Mouse (Mus musculus): ENCODE results near the gene Spib. TPM values are rescaled to one million over a fixed set of nuclear protein-coding genes. Genes with fewer than 3 reads are reported as not detected.
A peak's percentile ranks its signal among the peaks of the same experiment; 100 is the strongest.

Gene Spib
- polyA plus RNA-seq (2016; fragmentation: Nextera tagmentation; extraction: Ambion mirVana): 0.08 and 0.10 TPM in 2 replicates

DNA sequence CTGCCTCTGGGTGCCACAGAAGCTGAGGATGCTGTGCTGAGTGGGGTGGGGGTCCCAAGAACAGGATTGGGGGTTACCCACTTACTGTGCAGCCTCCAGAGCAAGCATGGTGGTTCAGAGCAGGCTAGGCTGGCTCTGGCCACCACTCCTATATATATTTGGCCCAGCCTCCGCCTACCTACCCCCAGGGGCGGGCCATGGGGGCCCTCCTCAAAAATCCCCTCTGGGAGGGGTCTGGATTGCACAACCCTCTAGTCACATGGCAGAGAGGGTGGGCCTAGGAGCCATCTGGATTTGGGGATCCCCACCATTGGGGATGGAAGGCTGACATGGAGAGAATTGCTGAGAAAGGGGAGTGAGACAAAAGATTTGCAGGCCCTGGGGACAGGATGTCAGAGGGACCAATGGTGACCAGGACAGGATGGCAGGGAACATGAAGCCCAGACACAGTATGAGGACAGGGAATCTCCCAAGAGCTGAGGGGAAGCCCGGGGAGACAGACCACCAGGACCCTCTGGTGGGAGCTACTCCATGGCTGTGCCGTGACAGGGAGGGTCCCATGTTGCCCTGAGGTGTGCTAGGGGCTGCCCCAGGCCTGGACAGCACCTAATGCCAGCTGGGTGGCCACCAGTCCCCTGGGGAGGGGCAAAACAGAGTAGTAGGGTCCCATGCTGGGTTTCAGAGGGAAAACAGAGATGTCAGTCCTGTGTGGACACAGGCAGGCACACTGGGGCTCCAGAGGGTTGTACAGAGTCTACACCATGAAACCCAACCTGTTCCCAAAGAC is at the start of gene Spib:
Gene Spib (minus strand): TSS at position 126 of the 787 bp plus-strand sequence.
- no peaks in the 10 kb centered on the region for H3K9me3 ChIP-seq (replicated peaks)
- peaks cover 8% of the 10 kb centered on the region for H3K4me1 ChIP-seq
- ATAC-seq (ENCODE audit: low FRiP score): no peak
- 81% methylated on average over 4 of the region's 4 CpGs for WGBS
- 0 out of 2 replicates have a peak within 1 kb of the TSS, but pooled peaks have one; percentile 9 for H3K9ac ChIP-seq
- peaks cover 43% of the 10 kb centered on the region for H3K36me3 ChIP-seq
- H3K27ac ChIP-seq: no peak within 1 kb of the TSS
- no peak within 1 kb of the TSS for H3K4me3 ChIP-seq
- H3K27me3 ChIP-seq: peaks cover 24% of the 10 kb centered on the region
- no peak within 1 kb of the TSS for H3K4me2 ChIP-seq (replicated peaks)

DNA sequence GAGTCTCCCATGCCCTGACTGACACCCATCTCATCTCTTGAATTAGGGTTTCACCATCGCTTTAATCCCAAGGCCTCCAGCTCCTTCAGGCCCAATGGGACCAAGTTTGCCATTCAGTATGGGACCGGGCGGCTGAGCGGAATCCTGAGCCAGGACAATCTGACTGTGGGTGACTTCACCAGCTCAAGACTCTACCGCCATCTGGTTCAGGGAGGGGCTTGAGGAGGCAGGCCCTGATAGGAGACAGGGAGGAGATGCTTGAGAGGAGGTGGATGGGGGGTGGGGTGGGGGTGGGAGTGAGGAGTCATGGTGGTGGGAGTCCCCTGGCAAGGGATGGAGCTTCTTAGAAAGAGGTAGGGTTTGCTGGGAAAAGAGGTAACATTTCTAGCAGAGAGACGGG is 49.8 kb upstream of the Spib start:
- H3K27me3 ChIP-seq: peaks cover 9% of the 10 kb centered on the region
- no peak overlapping the region for H3K27ac ChIP-seq
- no peak overlapping the region for H3K9ac ChIP-seq
- 0 out of 2 replicates have a peak, but pooled peaks cover 4% of the 10 kb centered on the region for H3K9me3 ChIP-seq (replicated peaks)
- no peaks in the 10 kb centered on the region for H3K4me1 ChIP-seq
- no peak overlapping the region for H3K4me2 ChIP-seq (replicated peaks)
- no peaks in the 10 kb centered on the region for H3K36me3 ChIP-seq
- ATAC-seq (ENCODE audit: low FRiP score): no peak
- H3K4me3 ChIP-seq: no peak overlapping the region
- 83% methylated on average over 6 of the region's 6 CpGs for WGBS

GRCm38 (mm10) chr7:44576333-44576844 is 44.5 kb upstream of the Spib start:
- H3K9me3 ChIP-seq (replicated peaks): 0 out of 2 replicates have a peak, but pooled peaks cover 4% of the 10 kb centered on the region
- no peak overlapping the region for H3K27ac ChIP-seq
- 50% methylated on average over 5 of the region's 5 CpGs for WGBS
- no peak overlapping the region for H3K9ac ChIP-seq
- H3K4me2 ChIP-seq (replicated peaks): no peak overlapping the region
- no peak overlapping the region for H3K4me3 ChIP-seq
- no peaks in the 10 kb centered on the region for H3K27me3 ChIP-seq
- H3K36me3 ChIP-seq: no peaks in the 10 kb centered on the region
- no peak for ATAC-seq (ENCODE audit: low FRiP score)
- no peaks in the 10 kb centered on the region; the same call in 1 of the 2 replicates for H3K4me1 ChIP-seq

DNA sequence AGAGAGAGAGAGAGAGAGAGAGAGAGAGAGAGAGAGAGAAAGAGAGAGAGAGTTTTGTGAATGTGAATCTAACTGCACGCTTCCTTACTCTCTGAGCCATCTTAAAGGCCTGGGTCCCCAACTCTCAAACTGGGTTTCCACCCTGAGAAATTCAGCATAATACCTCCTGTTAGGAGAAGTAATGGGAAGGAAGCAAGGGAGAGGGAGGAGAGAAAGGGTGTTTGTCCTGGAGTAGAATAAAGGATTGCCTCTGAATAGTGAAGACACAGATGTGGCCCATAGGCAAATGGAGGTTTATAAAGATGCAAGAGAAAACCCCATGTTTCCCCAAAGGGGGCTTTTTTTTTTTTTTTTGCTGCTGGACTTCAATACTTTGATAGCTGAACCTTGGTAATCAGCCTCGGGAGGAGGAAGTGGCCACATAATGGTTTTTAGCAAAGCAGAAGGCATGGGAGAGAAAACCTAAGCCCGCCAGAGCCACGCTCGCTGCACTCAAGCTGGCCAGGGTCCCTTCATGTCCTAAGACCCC is 41.1 kb upstream of the Spib start:
- Histone ChIP-seq H3K4me2 (replicated peaks) (no peak overlapping the region), H3K9ac (no peak overlapping the region), H3K27ac (no peak overlapping the region), H3K27me3 (no peaks in the 10 kb centered on the region), H3K9me3 (replicated peaks) (no peaks in the 10 kb centered on the region), H3K36me3 (no peaks in the 10 kb centered on the region), H3K4me1 (no peaks in the 10 kb centered on the region; the same call in 1 of the 2 replicates), H3K4me3 (no peak overlapping the region)
- no peak for ATAC-seq (ENCODE audit: low FRiP score)
- WGBS: 76% methylated on average over 5 of the region's 5 CpGs

- no peak for ATAC-seq (ENCODE audit: low FRiP score)
- no peaks in the 10 kb centered on the region for H3K27me3 ChIP-seq
- no peak within 1 kb of the TSS for H3K4me2 ChIP-seq (replicated peaks)
- H3K9me3 ChIP-seq (replicated peaks): no peaks in the 10 kb centered on the region
- H3K4me3 ChIP-seq: no peak within 1 kb of the TSS
- 35% methylated on average over 7 of the region's 7 CpGs for WGBS
- no peak within 1 kb of the TSS for H3K9ac ChIP-seq
- H3K36me3 ChIP-seq: no peaks in the 10 kb centered on the region
- no peaks in the 10 kb centered on the region; the same call in 1 of the 2 replicates for H3K4me1 ChIP-seq
- H3K27ac ChIP-seq: no peak within 1 kb of the TSS
Measured at GRCm38 (mm10) chr7:44572213-44572701, 40.4 kb upstream of the Spib start, which contains the start of gene Napsa. Napsa (plus strand) TSS chr7:44572380.

- H3K27ac ChIP-seq: no peak overlapping the region
- no peak overlapping the region for H3K9ac ChIP-seq
- no peak overlapping the region for H3K4me2 ChIP-seq (replicated peaks)
- no peaks in the 10 kb centered on the region for H3K27me3 ChIP-seq
- no peaks in the 10 kb centered on the region for H3K9me3 ChIP-seq (replicated peaks)
- no peak overlapping the region for H3K4me3 ChIP-seq
- H3K36me3 ChIP-seq: no peaks in the 10 kb centered on the region
- WGBS: 30% methylated on average over 4 of the region's 4 CpGs
- no peaks in the 10 kb centered on the region; the same call in 1 of the 2 replicates for H3K4me1 ChIP-seq
- ATAC-seq (ENCODE audit: low FRiP score): no peak
Measured at GRCm38 (mm10) chr7:44571811-44572210, 39.9 kb upstream of the Spib start.

DNA sequence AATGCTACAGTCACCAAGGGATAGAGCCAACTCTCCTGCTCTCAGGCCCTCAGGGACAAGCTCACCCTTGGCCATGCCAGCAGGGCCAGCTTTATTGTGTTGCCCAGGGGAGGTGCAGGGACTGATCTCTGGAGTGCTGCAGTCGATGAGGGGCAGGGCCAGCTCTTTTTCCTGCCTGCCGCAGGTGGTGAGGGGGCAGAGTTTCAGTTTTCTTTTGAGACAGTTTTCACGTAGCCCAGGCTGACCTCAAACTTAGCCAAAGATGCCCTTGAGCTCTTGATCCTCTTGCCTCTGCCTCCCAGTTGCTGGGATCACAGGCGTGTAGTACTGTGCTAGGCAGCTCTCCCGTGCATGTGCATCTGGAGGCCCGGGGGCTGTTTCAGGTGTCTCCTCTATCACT is 39.1 kb upstream of the Spib start:
- H3K9ac ChIP-seq: no peak overlapping the region
- H3K27ac ChIP-seq: no peak overlapping the region
- H3K4me1 ChIP-seq: no peaks in the 10 kb centered on the region; the same call in 1 of the 2 replicates
- 83% methylated on average over 6 of the region's 6 CpGs for WGBS
- no peak overlapping the region for H3K4me2 ChIP-seq (replicated peaks)
- H3K36me3 ChIP-seq: no peaks in the 10 kb centered on the region
- ATAC-seq (ENCODE audit: low FRiP score): no peak
- H3K9me3 ChIP-seq (replicated peaks): no peaks in the 10 kb centered on the region
- no peaks in the 10 kb centered on the region for H3K27me3 ChIP-seq
- H3K4me3 ChIP-seq: no peak overlapping the region

DNA sequence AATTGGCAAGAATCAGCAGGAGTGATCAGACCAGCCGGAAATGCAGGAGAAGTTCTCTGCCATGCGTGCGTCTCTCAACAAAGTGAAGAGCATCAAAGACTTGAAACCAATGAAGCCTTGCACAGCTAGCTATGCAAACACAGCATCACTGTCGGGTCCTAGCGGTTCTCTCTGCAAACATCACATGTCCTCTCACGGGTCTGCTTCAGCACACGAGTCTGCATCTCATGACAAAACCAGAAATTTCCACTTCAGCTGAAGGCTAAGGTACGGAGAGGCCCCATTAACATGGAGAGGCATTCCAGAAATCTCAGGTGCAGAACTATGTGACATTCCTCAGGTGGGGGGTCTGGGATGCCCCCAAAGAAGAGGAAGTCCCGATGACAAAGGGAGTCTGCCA is 36.9 kb upstream of the Spib start:
- Histone ChIP-seq H3K9me3 (replicated peaks) (no peaks in the 10 kb centered on the region), H3K4me1 (no peaks in the 10 kb centered on the region; the same call in 1 of the 2 replicates), H3K27me3 (no peaks in the 10 kb centered on the region), H3K4me3 (no peak overlapping the region), H3K9ac (no peak overlapping the region; the same call in 1 of the 2 replicates), H3K36me3 (no peaks in the 10 kb centered on the region), H3K4me2 (replicated peaks) (no peak overlapping the region), H3K27ac (no peak overlapping the region)
- WGBS: 76% methylated on average over 9 of the region's 9 CpGs
- no peak for ATAC-seq (ENCODE audit: low FRiP score)

DNA sequence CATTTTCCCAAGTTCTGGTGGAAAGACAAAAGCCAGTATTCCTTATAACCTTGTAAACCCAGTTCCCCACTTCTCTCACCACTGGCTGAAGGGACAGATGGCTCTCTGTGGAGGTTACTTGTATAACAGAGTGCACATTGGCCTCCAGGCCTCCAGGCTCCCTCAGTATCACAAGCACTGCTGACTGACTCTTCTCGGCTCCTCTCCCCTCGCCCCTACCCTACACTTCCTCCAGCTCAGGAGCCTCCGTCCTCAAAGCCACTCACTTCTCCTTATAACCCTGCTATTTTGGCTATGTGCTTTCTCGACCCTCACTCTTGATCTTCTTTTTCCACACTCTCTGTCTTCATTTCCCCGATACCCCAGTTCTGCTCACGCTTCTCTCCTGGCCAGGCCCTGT is 33.5 kb upstream of the Spib start:
- Histone ChIP-seq H3K4me2 (replicated peaks) (no peak overlapping the region), H3K4me1 (no peaks in the 10 kb centered on the region), H3K4me3 (no peak overlapping the region), H3K27me3 (no peaks in the 10 kb centered on the region; the same call in 1 of the 2 replicates), H3K9me3 (replicated peaks) (no peaks in the 10 kb centered on the region), H3K27ac (no peak overlapping the region), H3K36me3 (no peaks in the 10 kb centered on the region), H3K9ac (no peak overlapping the region)
- 76% methylated on average over 6 of the region's 6 CpGs for WGBS
- no peak for ATAC-seq (ENCODE audit: low FRiP score)

GRCm38 (mm10) chr7:44564486-44564885 is 32.6 kb upstream of the Spib start:
- WGBS: 89% methylated on average over 10 of the region's 10 CpGs

DNA sequence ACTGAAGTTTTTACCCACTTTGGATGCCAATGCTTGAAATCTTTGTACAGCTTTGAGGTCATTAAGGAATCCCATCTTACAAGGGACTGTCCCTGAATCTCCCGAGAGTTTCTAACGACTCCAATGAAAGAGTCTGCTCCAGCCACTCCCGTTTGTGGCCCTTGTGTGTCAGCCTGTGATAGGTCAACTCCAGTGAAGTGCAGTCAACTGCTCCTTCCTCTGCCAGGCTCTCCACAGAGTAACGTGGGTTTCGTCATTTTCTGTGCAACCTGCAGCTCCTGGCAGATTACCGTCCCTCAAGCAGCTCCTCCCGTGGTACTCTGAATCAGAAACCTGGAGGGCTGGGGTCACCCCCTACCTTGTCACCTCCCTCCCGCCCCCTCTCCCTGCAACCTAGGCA is 31.4 kb upstream of the Spib start:
- 53% methylated on average over 8 of the region's 8 CpGs for WGBS
- ATAC-seq (ENCODE audit: low FRiP score): no peak
- no peak overlapping the region for H3K4me3 ChIP-seq

More at GRCm38 (mm10) chr7:44564486-44564885, 32.6 kb upstream of the Spib start:
- Histone ChIP-seq H3K9ac (no peak overlapping the region), H3K4me3 (no peak overlapping the region), H3K4me1 (no peaks in the 10 kb centered on the region), H3K36me3 (no peaks in the 10 kb centered on the region), H3K27ac (no peak overlapping the region), H3K9me3 (replicated peaks) (no peaks in the 10 kb centered on the region), H3K4me2 (replicated peaks) (no peak overlapping the region), H3K27me3 (no peaks in the 10 kb centered on the region; the same call in 1 of the 2 replicates)
- no peak for ATAC-seq (ENCODE audit: low FRiP score)

More for the DNA sequence above, 31.4 kb upstream of the Spib start:
- H3K36me3 ChIP-seq: no peaks in the 10 kb centered on the region
- no peak overlapping the region for H3K27ac ChIP-seq
- H3K27me3 ChIP-seq: no peaks in the 10 kb centered on the region; the same call in 1 of the 2 replicates
- H3K9ac ChIP-seq: no peak overlapping the region
- H3K9me3 ChIP-seq (replicated peaks): no peaks in the 10 kb centered on the region
- no peak overlapping the region for H3K4me2 ChIP-seq (replicated peaks)
- no peaks in the 10 kb centered on the region for H3K4me1 ChIP-seq
